Mouse (Mus musculus): ENCODE results near the gene Lrp2.

GRCm38 (mm10) chr2:69511766-69512165, 74.1 kb downstream of the Lrp2 start:
- TF ChIP-seq CTCF (IDR thresholded peaks at IDR 0.05; ENCODE audit: insufficient read depth, low read length) = no peak
- TF ChIP-seq POLR2A (IDR thresholded peaks at IDR 0.05; ENCODE audit: borderline replicate concordance, extremely low read depth, low read depth, low read length) = no peak

Measured in lung, adult 2 months (tissue).